Mouse (Mus musculus): ENCODE measurements at regions not wholly inside any gene's neighbourhood (a gene's known extent, or its start where the extent isn't known, plus 50 kb on each side); places are given as distances from the start of the nearest gene placed in this dataset.

DNA sequence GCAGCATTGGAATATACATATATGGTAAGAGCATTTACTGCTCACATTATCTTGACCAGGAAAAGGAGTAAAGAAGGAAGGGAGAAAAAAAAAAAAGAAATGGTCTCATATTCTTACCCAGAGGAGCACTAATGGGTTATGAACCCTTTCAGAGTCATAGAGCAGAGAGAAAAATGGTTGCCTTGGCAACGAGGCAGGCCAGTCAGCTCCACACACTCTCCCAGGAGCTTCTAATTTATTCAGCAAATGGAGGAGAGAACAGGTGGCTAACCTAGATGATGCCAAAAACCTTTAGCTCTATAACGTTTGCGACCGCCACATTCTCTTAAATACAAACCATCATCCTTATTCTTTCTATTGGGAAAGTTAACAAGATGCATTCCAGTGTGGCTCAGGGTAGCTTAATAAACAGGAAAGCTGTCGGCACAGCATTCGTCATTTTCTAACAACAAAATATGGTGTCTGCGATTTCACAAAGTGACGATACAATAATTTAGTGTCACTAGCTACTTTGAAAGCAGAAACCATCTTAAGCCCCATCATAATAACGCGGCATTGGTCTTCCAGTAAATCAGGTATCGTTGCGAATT lies 394.1 kb downstream of the Basp1 start:
- TF ChIP-seq CTCF (IDR thresholded peaks at IDR 0.05; ENCODE audit: borderline replicate concordance, insufficient read depth, low read depth, low read length) (no peak), POLR2A (IDR thresholded peaks at IDR 0.05; ENCODE audit: borderline replicate concordance, insufficient read depth, low read length) (no peak)
